Mouse (Mus musculus) midbrain, embryonic 13.5 days (tissue): ENCODE measurements around the gene Myom3. TPM values are rescaled to one million over a fixed set of nuclear protein-coding genes. Genes with fewer than 3 reads are reported as not detected.
"Not testable (repeated sequence)": the region's sequence is repeated elsewhere in the genome, so short reads cannot be mapped to it uniquely, and the experiment has no call there.

Source experiments
- ATAC-seq: fragments of 200-750 bp; cut with Nextera tagmentation; 2 replicates; pipeline ENCODE4 v1.8.0; 2017; ENCODE audit warnings: mild to moderate bottlenecking, moderate TSS enrichment, moderate library complexity
- H3K27ac ChIP-seq: fragments of 300-500 bp; sonication (generic); 2 replicates; pipeline ENCODE4 v1.5.1; 2015; ENCODE audit warnings: inconsistent platforms, mild to moderate bottlenecking, moderate library complexity
- H3K27me3 ChIP-seq: fragments of 300-500 bp; sonication (generic); 2 replicates; pipeline ENCODE4 v1.6.1; 2015; ENCODE audit warnings: mild to moderate bottlenecking, inconsistent platforms
- H3K36me3 ChIP-seq: fragments of 300-500 bp; sonication (generic); 2 replicates; pipeline ENCODE4 v1.6.1; 2015; ENCODE audit warnings: mild to moderate bottlenecking, inconsistent platforms
- H3K4me1 ChIP-seq: fragments of 300-500 bp; sonication (generic); replicated peaks from 2 replicates; pipeline ENCODE4 v1.6.1; 2015; ENCODE audit warnings: inconsistent platforms
- H3K4me2 ChIP-seq: fragments of 300-500 bp; sonication (generic); replicated peaks from 2 replicates; pipeline ENCODE4 v1.6.1; 2015; ENCODE audit warnings: moderate library complexity, mild to moderate bottlenecking, inconsistent platforms
- H3K4me3 ChIP-seq: fragments of 300-500 bp; sonication (generic); replicated peaks from 2 replicates; pipeline ENCODE4 v1.5.1; 2015; ENCODE audit warnings: mild to moderate bottlenecking, inconsistent platforms
- H3K9ac ChIP-seq: fragments of 300-500 bp; sonication (generic); replicated peaks from 2 replicates; pipeline ENCODE4 v1.6.1; 2015; ENCODE audit warnings: mild to moderate bottlenecking, inconsistent platforms
- H3K9me3 ChIP-seq: fragments of 300-500 bp; sonication (generic); 2 replicates; pipeline ENCODE4 v1.6.1; 2016; ENCODE audit warnings: mild to moderate bottlenecking, inconsistent platforms
- whole genome bisulfite sequencing: fragments of 180-500 bp; shearing (Covaris S2); methylation state at CpG from one replicate; pipeline ENCODE4 v1.1.7; 2015; 5-methylcytosine and 5-hydroxymethylcytosine counted together
- polyA plus RNA-seq: library from polyadenylated mRNA; unstranded; fragments of >200 nt; fragmentation: Nextera tagmentation; extraction: Ambion mirVana; gene quantifications from 2 replicates; pipeline ENCODE4 v1.2.1, GENCODE M21; 2015

The Myom3 gene
- 0.13 and 0.15 TPM in 2 replicates for polyA plus RNA-seq

GRCm38 (mm10) chr4:135759356-135759976 is at the start of gene Myom3:
Gene Myom3, plus strand, starts transcription at chr4:135759715.
- Histone ChIP-seq H3K4me1 (peaks cover 11% of the 10 kb centered on the region), H3K27ac (no peak within 1 kb of the TSS), H3K27me3 (peaks cover 5% of the 10 kb centered on the region; the same call in 1 of the 2 replicates), H3K4me2 (no peak within 1 kb of the TSS), H3K36me3 (no peaks in the 10 kb centered on the region), H3K9ac (no peak within 1 kb of the TSS), H3K4me3 (no peak within 1 kb of the TSS), H3K9me3 (peaks cover 3% of the 10 kb centered on the region; the same call in 1 of the 2 replicates)
- ATAC-seq = no peak
- whole genome bisulfite sequencing = 61% methylated on average over 10 of the region's 10 CpGs

- no peak overlapping the region for H3K4me3 ChIP-seq
- H3K4me2 ChIP-seq = no peak overlapping the region
- peaks cover 4% of the 10 kb centered on the region; the same call in 1 of the 2 replicates for H3K27me3 ChIP-seq
- no peak for ATAC-seq
- no peaks in the 10 kb centered on the region for H3K9me3 ChIP-seq
- WGBS = 83% methylated on average over 3 of the region's 3 CpGs
- H3K36me3 ChIP-seq = no peaks in the 10 kb centered on the region
- no peak overlapping the region for H3K27ac ChIP-seq
- H3K4me1 ChIP-seq = no peaks in the 10 kb centered on the region
- H3K9ac ChIP-seq = no peak overlapping the region
Observed at GRCm38 (mm10) chr4:135710392-135710791, 49.1 kb upstream of the Myom3 start.

GRCm38 (mm10) chr4:135714776-135715175 is 44.7 kb upstream of the Myom3 start:
- Histone ChIP-seq H3K27ac (no peak overlapping the region), H3K36me3 (no peaks in the 10 kb centered on the region), H3K9me3 (no peaks in the 10 kb centered on the region), H3K9ac (no peak overlapping the region), H3K27me3 (no peaks in the 10 kb centered on the region), H3K4me1 (no peaks in the 10 kb centered on the region), H3K4me2 (no peak overlapping the region), H3K4me3 (no peak overlapping the region)
- 95% methylated on average over 8 of the region's 8 CpGs for WGBS
- ATAC-seq = no peak

GRCm38 (mm10) chr4:135716438-135716837 is 43.1 kb upstream of the Myom3 start:
- H3K27me3 ChIP-seq, H3K4me2 ChIP-seq, H3K9me3 ChIP-seq, ATAC-seq, H3K27ac ChIP-seq, H3K4me3 ChIP-seq, H3K36me3 ChIP-seq, H3K4me1 ChIP-seq, H3K9ac ChIP-seq: not testable (repeated sequence)
- 95% methylated on average over 11 of the region's 11 CpGs for WGBS

DNA sequence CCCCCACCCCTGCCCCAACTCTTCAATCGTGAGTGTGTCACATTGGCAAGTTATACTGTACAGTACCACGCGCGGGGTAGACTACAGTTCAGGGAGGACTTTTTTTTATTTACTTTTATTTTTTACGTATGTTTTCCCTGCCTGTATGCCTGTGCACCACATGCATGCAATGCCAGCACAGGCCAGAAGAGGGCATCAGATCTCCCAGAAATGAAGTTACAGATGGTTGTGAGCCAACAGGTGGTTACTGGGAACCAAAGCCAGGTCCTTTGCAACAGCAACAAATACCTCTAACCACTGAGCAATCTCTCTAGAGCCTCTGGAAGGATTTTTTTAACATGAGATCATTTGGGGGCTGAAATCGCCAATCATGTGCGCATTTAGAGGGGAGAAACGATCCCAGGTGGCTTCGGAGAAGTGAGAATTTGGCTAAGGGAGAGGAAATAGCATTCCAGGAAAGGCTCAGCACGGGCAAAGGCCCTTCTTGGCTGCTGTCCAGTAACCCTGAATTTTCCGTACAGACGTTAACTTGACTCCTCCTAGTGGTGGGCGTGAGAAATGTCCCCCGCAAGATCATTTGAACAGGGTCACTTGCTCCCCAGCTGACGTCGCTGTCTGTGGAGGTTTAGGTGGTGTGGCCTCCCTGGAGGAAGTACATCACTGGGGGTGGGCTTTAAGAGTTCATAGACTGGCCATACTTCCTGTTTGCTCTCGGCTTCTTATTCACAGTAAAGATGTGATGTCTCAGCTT is 36.8 kb upstream of the Myom3 start:
- Histone ChIP-seq H3K4me2 (no peak overlapping the region), H3K27me3 (no peaks in the 10 kb centered on the region), H3K4me1 (no peaks in the 10 kb centered on the region), H3K9ac (no peak overlapping the region), H3K9me3 (0 out of 2 replicates have a peak, but pooled peaks cover 9% of the 10 kb centered on the region), H3K4me3 (no peak overlapping the region), H3K36me3 (no peaks in the 10 kb centered on the region), H3K27ac (no peak overlapping the region)
- 80% methylated on average over 17 of the region's 17 CpGs for WGBS
- no peak for ATAC-seq

DNA sequence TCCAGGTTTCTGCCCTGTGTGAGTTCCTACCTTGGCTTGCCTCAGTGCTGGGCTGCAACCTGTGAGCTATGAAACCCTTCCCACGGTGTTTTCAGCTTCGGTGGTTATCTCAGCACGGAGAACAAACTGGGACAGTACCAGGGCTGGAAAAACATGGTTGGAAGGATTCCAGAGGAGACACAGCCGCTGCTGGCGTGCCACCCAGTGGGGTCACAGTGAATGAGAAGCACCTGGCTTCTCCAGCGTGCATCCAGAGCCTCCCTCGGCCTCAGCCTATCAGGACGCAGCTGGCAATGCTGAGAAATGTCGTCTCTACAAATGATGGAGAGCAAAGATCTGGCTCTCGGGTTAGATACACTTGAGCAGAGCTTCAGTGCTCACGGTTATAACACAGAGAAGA is 33.1 kb upstream of the Myom3 start:
- 86% methylated on average over 11 of the region's 11 CpGs for WGBS

DNA sequence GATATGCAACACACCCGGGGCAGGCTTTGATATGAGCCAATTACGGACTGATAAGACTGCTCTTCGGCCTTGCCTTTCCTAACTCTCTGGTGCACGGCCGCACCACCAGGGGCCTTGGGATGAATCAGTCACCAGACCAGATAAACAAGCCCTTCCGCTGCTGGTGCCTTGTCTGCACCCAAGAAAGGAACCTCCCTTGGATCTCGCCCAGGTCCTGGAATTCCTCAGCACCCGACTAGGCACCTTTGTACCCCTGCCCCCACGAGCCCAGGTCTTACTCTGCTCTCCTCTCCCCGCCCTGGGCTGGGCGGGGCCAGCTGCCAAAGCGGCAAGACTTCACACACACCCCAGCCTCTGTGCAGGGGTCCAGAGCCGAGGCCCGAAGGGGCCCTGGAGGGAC is 31.7 kb upstream of the Myom3 start, which contains the start of gene Il22ra1:
Il22ra1 (plus strand) TSS at position 356 of the 400 bp plus-strand sequence.
- no peaks in the 10 kb centered on the region for H3K9me3 ChIP-seq
- no peak within 1 kb of the TSS for H3K4me3 ChIP-seq
- 59% methylated on average over 14 of the region's 14 CpGs for WGBS
- H3K4me1 ChIP-seq = no peaks in the 10 kb centered on the region
- ATAC-seq = no peak
- H3K4me2 ChIP-seq = no peak within 1 kb of the TSS
- H3K27me3 ChIP-seq = no peaks in the 10 kb centered on the region
- no peaks in the 10 kb centered on the region for H3K36me3 ChIP-seq
- no peak within 1 kb of the TSS for H3K27ac ChIP-seq
- no peak within 1 kb of the TSS for H3K9ac ChIP-seq

More for the DNA sequence above, 33.1 kb upstream of the Myom3 start:
- H3K36me3 ChIP-seq = no peaks in the 10 kb centered on the region
- no peak overlapping the region for H3K9ac ChIP-seq
- no peak overlapping the region for H3K4me2 ChIP-seq
- no peak overlapping the region for H3K27ac ChIP-seq
- no peaks in the 10 kb centered on the region for H3K27me3 ChIP-seq
- no peaks in the 10 kb centered on the region for H3K9me3 ChIP-seq
- no peak overlapping the region for H3K4me3 ChIP-seq
- no peak for ATAC-seq
- no peaks in the 10 kb centered on the region for H3K4me1 ChIP-seq

GRCm38 (mm10) chr4:135730204-135730603 is 29.3 kb upstream of the Myom3 start:
- no peak overlapping the region for H3K4me2 ChIP-seq
- WGBS = 84% methylated on average over 9 of the region's 9 CpGs
- H3K27ac ChIP-seq = no peak overlapping the region
- ATAC-seq = no peak
- H3K9ac ChIP-seq = no peak overlapping the region
- no peak overlapping the region for H3K4me3 ChIP-seq
- no peaks in the 10 kb centered on the region for H3K36me3 ChIP-seq
- no peaks in the 10 kb centered on the region for H3K9me3 ChIP-seq
- H3K4me1 ChIP-seq = no peaks in the 10 kb centered on the region
- H3K27me3 ChIP-seq = no peaks in the 10 kb centered on the region

DNA sequence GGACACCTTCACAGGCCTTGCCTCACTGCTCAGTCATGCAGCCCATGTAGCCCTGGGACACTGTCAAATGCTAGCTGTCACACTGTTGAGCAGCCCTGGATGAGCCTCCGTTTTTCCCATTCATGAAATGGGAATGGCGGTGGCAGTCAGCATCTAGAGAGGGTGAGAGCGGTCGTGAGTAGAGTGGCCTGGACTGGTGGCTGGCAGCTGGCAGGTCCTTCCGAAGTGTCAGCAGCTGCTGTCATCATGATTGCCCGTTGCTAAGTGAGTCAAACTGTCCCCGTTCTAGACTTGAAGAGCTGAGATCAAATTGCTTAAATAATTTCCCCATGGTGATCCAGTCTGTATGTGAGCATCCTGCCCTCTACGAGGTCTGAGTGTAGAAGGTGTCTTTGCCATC is 28.6 kb upstream of the Myom3 start:
- H3K27ac ChIP-seq = no peak overlapping the region
- H3K9me3 ChIP-seq = no peaks in the 10 kb centered on the region
- no peaks in the 10 kb centered on the region for H3K27me3 ChIP-seq
- no peaks in the 10 kb centered on the region for H3K36me3 ChIP-seq
- WGBS = 72% methylated on average over 8 of the region's 8 CpGs
- H3K4me3 ChIP-seq = no peak overlapping the region
- no peak overlapping the region for H3K9ac ChIP-seq
- H3K4me1 ChIP-seq = no peaks in the 10 kb centered on the region
- H3K4me2 ChIP-seq = no peak overlapping the region
- no peak for ATAC-seq

- Histone ChIP-seq H3K9me3 (no peaks in the 10 kb centered on the region), H3K4me2 (no peak overlapping the region), H3K4me1 (0 out of 2 replicates have a peak, but pooled peaks cover 5% of the 10 kb centered on the region), H3K9ac (no peak overlapping the region), H3K4me3 (no peak overlapping the region), H3K27ac (no peak overlapping the region), H3K36me3 (no peaks in the 10 kb centered on the region), H3K27me3 (no peaks in the 10 kb centered on the region)
- no peak for ATAC-seq
- 96% methylated on average over 14 of the region's 14 CpGs for WGBS
Observed at GRCm38 (mm10) chr4:135733901-135734300, 25.6 kb upstream of the Myom3 start.

- ATAC-seq = no peak
- 83% methylated on average over 3 of the region's 3 CpGs for WGBS
- no peak overlapping the region for H3K27ac ChIP-seq
Observed at GRCm38 (mm10) chr4:135736903-135737302, 22.6 kb upstream of the Myom3 start.

DNA sequence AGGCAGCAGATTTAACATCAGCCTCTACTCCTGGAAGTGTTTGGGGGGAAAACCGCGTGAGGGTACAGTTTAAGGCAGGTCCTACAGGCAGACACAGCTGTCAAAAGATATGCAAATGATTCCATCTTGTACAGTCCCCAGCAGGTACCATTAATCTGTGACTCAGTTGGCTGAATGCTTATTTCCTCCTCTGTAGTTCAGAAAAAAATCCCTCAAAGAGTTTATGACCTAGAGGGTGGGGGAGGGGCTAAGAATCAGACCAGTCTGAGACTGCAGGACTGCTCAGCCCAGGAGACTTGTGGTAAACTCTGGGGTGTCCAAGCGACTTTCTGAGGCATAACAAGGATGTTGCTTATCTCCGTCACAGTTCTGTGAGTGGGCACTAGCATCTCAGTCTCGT is 21.3 kb upstream of the Myom3 start:
- ATAC-seq = no peak
- WGBS = 65% methylated on average over 5 of the region's 5 CpGs
- H3K9me3 ChIP-seq = no peaks in the 10 kb centered on the region

More at GRCm38 (mm10) chr4:135736903-135737302, 22.6 kb upstream of the Myom3 start:
- H3K36me3 ChIP-seq = no peaks in the 10 kb centered on the region
- 0 out of 2 replicates have a peak, but pooled peaks cover 5% of the 10 kb centered on the region for H3K4me1 ChIP-seq
- H3K4me3 ChIP-seq = no peak overlapping the region
- no peak overlapping the region for H3K9ac ChIP-seq
- H3K9me3 ChIP-seq = no peaks in the 10 kb centered on the region
- no peaks in the 10 kb centered on the region for H3K27me3 ChIP-seq
- no peak overlapping the region for H3K4me2 ChIP-seq

More for the DNA sequence above, 21.3 kb upstream of the Myom3 start:
- H3K27ac ChIP-seq = no peak overlapping the region
- H3K9ac ChIP-seq = no peak overlapping the region
- H3K36me3 ChIP-seq = no peaks in the 10 kb centered on the region
- H3K4me1 ChIP-seq = 0 out of 2 replicates have a peak, but pooled peaks cover 5% of the 10 kb centered on the region
- no peak overlapping the region for H3K4me2 ChIP-seq
- no peaks in the 10 kb centered on the region for H3K27me3 ChIP-seq
- no peak overlapping the region for H3K4me3 ChIP-seq
